Mouse (Mus musculus): ENCODE measurements around the gene Nbas. TPM values are rescaled to one million over a fixed set of nuclear protein-coding genes. Genes with fewer than 3 reads are reported as not detected.

Nbas gene
- polyA plus RNA-seq, 1 experiment, result not detected

- no peak overlapping the region for H3K4me3 ChIP-seq (ENCODE audit: insufficient read depth, low read depth, low read length)
- TF ChIP-seq POLR2A (IDR thresholded peaks at IDR 0.05; ENCODE audit: insufficient read depth, low read depth, low read length) (no peak), CTCF (IDR thresholded peaks at IDR 0.05; ENCODE audit: insufficient read depth, low read depth, low read length) (no peak)
- no peak overlapping the region for H3K27ac ChIP-seq (ENCODE audit: insufficient read depth, low read depth, low read length)
- WGBS, result 93% methylated on average over 4 of the region's 4 CpGs
- H3K4me1 ChIP-seq (ENCODE audit: control insufficient read depth, insufficient read depth, low read length), result no peaks in the 10 kb centered on the region
These were observed 175.9 kb downstream of the Nbas start for GRCm38 (mm10) chr12:13444653-13445431.

- H3K27ac ChIP-seq (ENCODE audit: insufficient read depth, low read depth, low read length), result no peak overlapping the region
- H3K4me3 ChIP-seq (ENCODE audit: insufficient read depth, low read depth, low read length), result no peak overlapping the region
- no peaks in the 10 kb centered on the region for H3K4me1 ChIP-seq (ENCODE audit: control insufficient read depth, insufficient read depth, low read length)
- WGBS, result 96% methylated on average over 2 of the region's 2 CpGs
- TF ChIP-seq POLR2A (IDR thresholded peaks at IDR 0.05; ENCODE audit: insufficient read depth, low read depth, low read length) (no peak), CTCF (IDR thresholded peaks at IDR 0.05; ENCODE audit: insufficient read depth, low read depth, low read length) (no peak)
These were observed 176.6 kb downstream of the Nbas start for GRCm38 (mm10) chr12:13445486-13446065.

GRCm38 (mm10) chr12:13448916-13449315 lies 180.0 kb downstream of the Nbas start:
- TF ChIP-seq POLR2A (IDR thresholded peaks at IDR 0.05; ENCODE audit: insufficient read depth, low read depth, low read length) (no peak), CTCF (IDR thresholded peaks at IDR 0.05; ENCODE audit: insufficient read depth, low read depth, low read length) (no peak)
- 78% methylated on average over 2 of the region's 2 CpGs for WGBS
- H3K27ac ChIP-seq (ENCODE audit: insufficient read depth, low read depth, low read length), result no peak overlapping the region

GRCm38 (mm10) chr12:13452050-13452449 lies 183.1 kb downstream of the Nbas start:
- Histone ChIP-seq H3K4me3 (ENCODE audit: insufficient read depth, low read depth, low read length) (no peak overlapping the region), H3K4me1 (ENCODE audit: control insufficient read depth, insufficient read depth, low read length) (no peaks in the 10 kb centered on the region), H3K27ac (ENCODE audit: insufficient read depth, low read depth, low read length) (no peak overlapping the region)
- TF ChIP-seq POLR2A (IDR thresholded peaks at IDR 0.05; ENCODE audit: insufficient read depth, low read depth, low read length) (no peak), CTCF (IDR thresholded peaks at IDR 0.05; ENCODE audit: insufficient read depth, low read depth, low read length) (no peak)
- WGBS, result 78% methylated on average over 2 of the region's 2 CpGs

More at GRCm38 (mm10) chr12:13448916-13449315, 180.0 kb downstream of the Nbas start:
- Histone ChIP-seq H3K4me1 (ENCODE audit: control insufficient read depth, insufficient read depth, low read length) (no peaks in the 10 kb centered on the region), H3K4me3 (ENCODE audit: insufficient read depth, low read depth, low read length) (no peak overlapping the region)

GRCm38 (mm10) chr12:13460223-13460853 lies 191.4 kb downstream of the Nbas start:
- Histone ChIP-seq H3K4me1 (ENCODE audit: control insufficient read depth, insufficient read depth, low read length) (no peaks in the 10 kb centered on the region), H3K27ac (ENCODE audit: insufficient read depth, low read depth, low read length) (no peak overlapping the region), H3K4me3 (ENCODE audit: insufficient read depth, low read depth, low read length) (no peak overlapping the region)
- 89% methylated on average over 6 of the region's 6 CpGs for WGBS
- TF ChIP-seq POLR2A (IDR thresholded peaks at IDR 0.05; ENCODE audit: insufficient read depth, low read depth, low read length) (no peak), CTCF (IDR thresholded peaks at IDR 0.05; ENCODE audit: insufficient read depth, low read depth, low read length) (no peak)

- TF ChIP-seq CTCF (IDR thresholded peaks at IDR 0.05; ENCODE audit: insufficient read depth, low read depth, low read length) (no peak), POLR2A (IDR thresholded peaks at IDR 0.05; ENCODE audit: insufficient read depth, low read depth, low read length) (no peak)
- no peaks in the 10 kb centered on the region for H3K4me1 ChIP-seq (ENCODE audit: control insufficient read depth, insufficient read depth, low read length)
- 88% methylated on average over 9 of the region's 9 CpGs for WGBS
- H3K4me3 ChIP-seq (ENCODE audit: insufficient read depth, low read depth, low read length), result no peak overlapping the region
- H3K27ac ChIP-seq (ENCODE audit: insufficient read depth, low read depth, low read length), result no peak overlapping the region
These were observed 192.7 kb downstream of the Nbas start for GRCm38 (mm10) chr12:13461558-13462153.

- Histone ChIP-seq H3K27ac (ENCODE audit: insufficient read depth, low read depth, low read length) (no peak overlapping the region), H3K4me3 (ENCODE audit: insufficient read depth, low read depth, low read length) (no peak overlapping the region), H3K4me1 (ENCODE audit: control insufficient read depth, insufficient read depth, low read length) (no peaks in the 10 kb centered on the region)
- no peak for TF ChIP-seq CTCF (IDR thresholded peaks at IDR 0.05; ENCODE audit: insufficient read depth, low read depth, low read length)
- TF ChIP-seq POLR2A (IDR thresholded peaks at IDR 0.05; ENCODE audit: insufficient read depth, low read depth, low read length), result no peak
- WGBS, result 74% methylated on average over 6 of the region's 6 CpGs
These were observed 193.5 kb downstream of the Nbas start for GRCm38 (mm10) chr12:13462397-13462796.

GRCm38 (mm10) chr12:13465554-13465953 lies 196.6 kb downstream of the Nbas start:
- TF ChIP-seq CTCF (IDR thresholded peaks at IDR 0.05; ENCODE audit: insufficient read depth, low read depth, low read length), result no peak
- no peak for TF ChIP-seq POLR2A (IDR thresholded peaks at IDR 0.05; ENCODE audit: insufficient read depth, low read depth, low read length)
- 97% methylated on average over 2 of the region's 2 CpGs for WGBS
- Histone ChIP-seq H3K4me1 (ENCODE audit: control insufficient read depth, insufficient read depth, low read length) (no peaks in the 10 kb centered on the region), H3K27ac (ENCODE audit: insufficient read depth, low read depth, low read length) (no peak overlapping the region), H3K4me3 (ENCODE audit: insufficient read depth, low read depth, low read length) (no peak overlapping the region)

- Histone ChIP-seq H3K4me1 (ENCODE audit: control insufficient read depth, insufficient read depth, low read length) (no peaks in the 10 kb centered on the region), H3K27ac (ENCODE audit: insufficient read depth, low read depth, low read length) (no peak overlapping the region), H3K4me3 (ENCODE audit: insufficient read depth, low read depth, low read length) (no peak overlapping the region)
- no peak for TF ChIP-seq CTCF (IDR thresholded peaks at IDR 0.05; ENCODE audit: insufficient read depth, low read depth, low read length)
- no peak for TF ChIP-seq POLR2A (IDR thresholded peaks at IDR 0.05; ENCODE audit: insufficient read depth, low read depth, low read length)
- 88% methylated on average over 2 of the region's 2 CpGs for WGBS
These were observed 205.9 kb downstream of the Nbas start for GRCm38 (mm10) chr12:13474881-13475280.

Data from olfactory bulb, adult 2 months (tissue).